Mouse (Mus musculus): Measurements from ENCODE around the gene Clba1. TPM values are rescaled to one million over a fixed set of nuclear protein-coding genes. Genes with fewer than 3 reads are reported as not detected.
"Not testable (repeated sequence)": the region's sequence is repeated elsewhere in the genome, so short reads cannot be mapped to it uniquely, and the experiment has no call there.

The Clba1 gene
- polyA plus RNA-seq, 1 experiment from 2014 or later, result 4.3 TPM

DNA sequence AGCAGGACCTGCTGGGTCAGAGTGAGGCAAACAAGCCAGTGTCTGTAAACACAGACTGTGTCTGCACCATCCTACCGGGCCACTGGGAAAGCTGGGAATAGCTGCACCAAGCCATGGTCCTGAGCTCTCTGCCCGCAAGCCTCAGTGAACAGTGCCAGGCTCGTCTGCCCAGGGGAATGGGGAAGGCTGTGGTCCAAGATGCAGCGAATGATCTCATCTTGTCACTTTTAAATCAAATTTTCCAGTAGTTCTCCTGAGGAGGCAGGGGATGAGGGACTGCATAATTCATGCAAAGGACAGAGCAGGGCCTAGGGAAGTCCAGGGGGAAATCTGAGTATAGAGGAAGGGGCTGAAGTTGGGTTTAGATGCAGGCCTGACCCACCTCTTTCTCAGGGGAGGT is 941 bp upstream of the Clba1 start:
- H3K4me3 ChIP-seq (ENCODE audit: low read depth, low read length), result no peak overlapping the region
- no peak for ATAC-seq (ENCODE audit: insufficient read depth)
- H3K36me3 ChIP-seq (ENCODE audit: insufficient read depth), result no peaks in the 10 kb centered on the region
- no peaks in the 10 kb centered on the region for H3K9me3 ChIP-seq (ENCODE audit: low read depth, low read length)
- peak overlapping the region; percentile 57; the same call in 1 of the 2 replicates for H3K9ac ChIP-seq
- no peak for DNase-seq
- H3K4me2 ChIP-seq, result no peak overlapping the region
- 0 out of 2 replicates have a peak, but pooled peaks cover 3% of the 10 kb centered on the region for H3K4me1 ChIP-seq (ENCODE audit: insufficient read depth)
- TF ChIP-seq CTCF (IDR thresholded peaks at IDR 0.05; ENCODE audit: low read depth), result no peak
- WGBS, result 82% methylated on average over 4 of the region's 4 CpGs
- H3K27me3 ChIP-seq (ENCODE audit: insufficient read depth, low read length), result peaks cover 4% of the 10 kb centered on the region; the same call in 1 of the 2 replicates
- no peak overlapping the region for H3K27ac ChIP-seq (ENCODE audit: low read depth)

DNA sequence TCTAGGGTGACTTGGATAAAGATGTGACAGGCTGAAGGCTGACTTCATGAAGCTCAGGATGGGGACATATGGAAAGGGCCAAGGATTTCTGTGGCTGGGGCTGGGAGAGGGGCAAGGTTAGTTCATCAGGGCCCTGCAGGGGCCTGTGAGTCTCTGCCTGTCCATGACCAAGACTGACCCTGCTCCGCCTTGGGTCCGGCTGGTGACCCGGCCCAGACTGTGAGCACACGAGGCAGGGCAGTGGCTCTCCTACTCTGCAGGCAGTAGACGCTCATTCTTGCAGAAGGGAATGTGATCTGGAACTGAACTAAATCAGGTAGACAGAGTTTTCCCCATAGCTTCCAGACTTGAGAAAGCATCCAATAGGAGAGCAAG is 538 bp upstream of the Clba1 start:
- peak overlapping the region; percentile 57 for H3K9ac ChIP-seq
- DNase-seq, result no peak
- ATAC-seq (ENCODE audit: insufficient read depth), result peak; percentile 30; the same call in 1 of the 2 replicates
- no peak overlapping the region for H3K27ac ChIP-seq (ENCODE audit: low read depth)
- 0 out of 2 replicates have a peak, but pooled peaks cover 3% of the 10 kb centered on the region for H3K4me1 ChIP-seq (ENCODE audit: insufficient read depth)
- 65% methylated on average over 5 of the region's 5 CpGs for WGBS
- TF ChIP-seq CTCF (IDR thresholded peaks at IDR 0.05; ENCODE audit: low read depth), result no peak
- no peaks in the 10 kb centered on the region for H3K9me3 ChIP-seq (ENCODE audit: low read depth, low read length)
- peaks cover under 1% of the 10 kb centered on the region; the same call in 1 of the 2 replicates for H3K27me3 ChIP-seq (ENCODE audit: insufficient read depth, low read length)
- H3K4me2 ChIP-seq, result peak overlapping the region; percentile 99
- peak overlapping the region; percentile 64 for H3K4me3 ChIP-seq (ENCODE audit: low read depth, low read length)
- H3K36me3 ChIP-seq (ENCODE audit: insufficient read depth), result no peaks in the 10 kb centered on the region

DNA sequence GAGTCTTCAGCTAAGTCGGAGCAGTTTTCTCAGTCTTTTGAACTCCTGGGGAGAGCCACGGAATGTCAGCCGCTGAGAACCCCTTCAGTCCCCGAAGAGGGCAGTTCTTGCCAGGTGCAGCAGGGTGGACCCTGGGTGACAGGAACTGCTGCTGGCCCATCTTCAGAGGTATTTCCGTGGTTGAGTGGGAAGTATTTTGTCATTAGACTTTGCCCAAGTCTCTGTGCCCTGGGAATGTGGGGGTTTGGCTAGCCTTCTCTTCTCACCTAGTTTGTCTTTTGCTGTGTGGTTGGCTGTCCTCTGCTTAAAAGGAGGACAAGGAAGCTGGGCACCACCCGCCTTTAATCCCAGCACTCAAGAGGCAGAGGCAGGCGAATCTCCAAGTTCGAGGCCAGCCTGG is 904 bp downstream of the Clba1 start:
- no peak overlapping the region for H3K27ac ChIP-seq (ENCODE audit: low read depth)
- no peak for ATAC-seq (ENCODE audit: insufficient read depth)
- DNase-seq, result no peak
- H3K4me1 ChIP-seq (ENCODE audit: insufficient read depth), result 0 out of 2 replicates have a peak, but pooled peaks cover 3% of the 10 kb centered on the region
- H3K27me3 ChIP-seq (ENCODE audit: insufficient read depth, low read length), result no peaks in the 10 kb centered on the region
- no peaks in the 10 kb centered on the region for H3K9me3 ChIP-seq (ENCODE audit: low read depth, low read length)
- H3K36me3 ChIP-seq (ENCODE audit: insufficient read depth), result 0 out of 2 replicates have a peak, but pooled peaks cover 4% of the 10 kb centered on the region
- peak overlapping the region; percentile 57 for H3K9ac ChIP-seq
- TF ChIP-seq CTCF (IDR thresholded peaks at IDR 0.05; ENCODE audit: low read depth), result no peak
- H3K4me2 ChIP-seq, result peak overlapping the region; percentile 99
- H3K4me3 ChIP-seq (ENCODE audit: low read depth, low read length), result peak overlapping the region; percentile 64
- 19% methylated on average over 8 of the region's 8 CpGs for WGBS

DNA sequence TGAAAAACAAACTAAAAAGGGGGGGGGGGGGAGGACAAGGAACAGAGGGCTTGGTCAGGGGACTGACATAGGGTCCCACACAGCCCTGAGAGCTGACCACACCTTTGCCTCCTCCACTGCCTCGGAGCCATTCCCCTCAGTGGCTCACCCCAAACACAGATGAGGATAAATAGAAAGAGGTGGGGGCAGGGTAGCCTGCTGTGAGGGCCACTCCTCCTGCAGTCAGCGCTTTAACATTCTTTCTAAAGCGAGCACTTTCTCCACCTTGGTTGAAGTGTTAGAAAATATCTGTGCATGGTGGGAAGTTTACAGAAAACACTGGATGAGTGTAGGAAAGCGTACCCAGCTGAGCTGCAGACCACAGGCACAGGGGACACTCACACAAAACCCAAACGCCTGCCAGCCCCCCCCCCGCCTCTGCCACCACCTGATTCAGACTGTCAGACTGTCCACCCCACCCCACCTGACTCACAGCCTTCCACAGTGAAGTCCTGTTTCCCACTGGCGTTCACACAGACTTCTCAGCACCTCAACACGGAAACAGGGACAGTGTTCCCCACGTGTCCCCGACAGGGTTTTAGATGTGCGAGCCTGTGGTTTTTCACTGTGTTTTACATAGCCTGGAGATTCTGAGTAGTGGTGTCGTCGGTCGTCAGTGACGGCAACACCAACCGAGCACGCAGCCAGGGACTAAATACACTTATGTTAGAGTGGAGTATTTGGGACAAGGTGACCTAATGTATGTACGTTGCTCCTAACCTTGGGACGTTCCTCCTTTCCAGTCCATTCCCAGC is 1.6 kb downstream of the Clba1 start:
- Histone ChIP-seq H3K36me3 (ENCODE audit: insufficient read depth) (peaks cover 11% of the 10 kb centered on the region), H3K4me2 (peak overlapping the region; percentile 99), H3K4me1 (ENCODE audit: insufficient read depth) (0 out of 2 replicates have a peak, but pooled peaks cover 3% of the 10 kb centered on the region), H3K27ac (ENCODE audit: low read depth) (no peak overlapping the region), H3K9ac (no peak overlapping the region), H3K9me3 (ENCODE audit: low read depth, low read length) (no peaks in the 10 kb centered on the region), H3K4me3 (ENCODE audit: low read depth, low read length) (peak overlapping the region; percentile 64; the same call in 1 of the 2 replicates), H3K27me3 (ENCODE audit: insufficient read depth, low read length) (no peaks in the 10 kb centered on the region)
- ATAC-seq (ENCODE audit: insufficient read depth), result no peak
- 55% methylated on average over 19 of the region's 19 CpGs for WGBS
- DNase-seq, result no peak
- TF ChIP-seq CTCF (IDR thresholded peaks at IDR 0.05; ENCODE audit: low read depth), result no peak

DNA sequence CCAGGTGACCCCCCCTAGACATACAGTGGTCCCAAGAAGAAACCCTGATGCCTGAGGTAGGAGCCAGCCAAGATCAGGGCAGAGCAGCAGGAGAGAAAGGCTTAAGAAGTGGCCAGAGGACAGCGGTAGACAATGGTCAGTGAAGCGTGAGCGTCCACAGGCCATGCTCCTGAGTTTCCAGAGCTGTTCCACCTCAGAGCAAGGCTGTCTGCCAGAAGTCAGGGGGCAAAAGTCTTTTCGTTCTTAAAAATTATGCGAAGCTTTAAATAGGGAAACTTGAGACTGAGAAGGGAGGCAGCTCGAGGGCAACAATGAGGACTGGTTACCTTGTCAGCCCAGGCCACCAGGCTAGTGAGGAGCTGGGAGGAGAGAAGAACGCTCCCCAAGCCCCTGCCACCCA is 4.6 kb downstream of the Clba1 start:
- WGBS, result 92% methylated on average over 7 of the region's 7 CpGs
- Histone ChIP-seq H3K4me1 (ENCODE audit: insufficient read depth) (0 out of 2 replicates have a peak, but pooled peaks cover 3% of the 10 kb centered on the region), H3K27me3 (ENCODE audit: insufficient read depth, low read length) (no peaks in the 10 kb centered on the region), H3K4me3 (ENCODE audit: low read depth, low read length) (no peak overlapping the region), H3K9me3 (ENCODE audit: low read depth, low read length) (no peaks in the 10 kb centered on the region), H3K9ac (no peak overlapping the region), H3K4me2 (no peak overlapping the region), H3K36me3 (ENCODE audit: insufficient read depth) (peaks cover 38% of the 10 kb centered on the region), H3K27ac (ENCODE audit: low read depth) (no peak overlapping the region)
- ATAC-seq (ENCODE audit: insufficient read depth), result no peak
- no peak for TF ChIP-seq CTCF (IDR thresholded peaks at IDR 0.05; ENCODE audit: low read depth)
- no peak for DNase-seq

- H3K9me3 ChIP-seq (ENCODE audit: low read depth, low read length), result no peaks in the 10 kb centered on the region
- DNase-seq (no peak), ATAC-seq (ENCODE audit: insufficient read depth) (no peak)
- TF ChIP-seq CTCF (IDR thresholded peaks at IDR 0.05; ENCODE audit: low read depth), result no peak
- no peaks in the 10 kb centered on the region for H3K4me1 ChIP-seq (ENCODE audit: insufficient read depth)
- no peak overlapping the region for H3K27ac ChIP-seq (ENCODE audit: low read depth)
- H3K36me3 ChIP-seq (ENCODE audit: insufficient read depth), result peaks cover 53% of the 10 kb centered on the region
- no peak overlapping the region for H3K4me3 ChIP-seq (ENCODE audit: low read depth, low read length)
- H3K27me3 ChIP-seq (ENCODE audit: insufficient read depth, low read length), result no peaks in the 10 kb centered on the region
- H3K9ac ChIP-seq, result no peak overlapping the region
- no peak overlapping the region for H3K4me2 ChIP-seq
- WGBS, result 68% methylated on average over 14 of the region's 14 CpGs
Observed at GRCm38 (mm10) chr12:112814682-112815470, 6.1 kb downstream of the Clba1 start.

DNA sequence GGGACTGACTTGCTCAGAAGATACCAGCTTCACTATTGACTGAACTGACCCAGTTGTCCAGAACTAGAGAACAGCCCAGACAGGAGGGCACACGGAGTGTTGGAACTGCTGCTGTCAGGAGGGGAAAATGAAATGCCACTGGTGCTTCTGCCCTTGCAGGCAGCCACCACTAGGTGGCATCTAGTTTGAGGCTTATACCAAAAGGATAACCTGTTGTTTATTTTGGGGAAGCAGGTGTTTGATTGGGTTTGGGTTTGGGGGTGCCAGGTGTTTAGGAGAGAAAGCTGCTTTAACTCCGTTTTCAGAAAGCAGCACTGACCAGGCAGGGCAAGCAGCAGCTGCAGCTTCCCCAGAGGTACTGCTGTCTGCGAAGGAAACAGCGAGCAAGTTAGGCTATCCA is 7.6 kb downstream of the Clba1 start:
- Histone ChIP-seq H3K27ac (ENCODE audit: low read depth) (no peak overlapping the region), H3K9me3 (ENCODE audit: low read depth, low read length) (no peaks in the 10 kb centered on the region), H3K4me3 (ENCODE audit: low read depth, low read length) (no peak overlapping the region), H3K27me3 (ENCODE audit: insufficient read depth, low read length) (no peaks in the 10 kb centered on the region), H3K4me2 (no peak overlapping the region), H3K36me3 (ENCODE audit: insufficient read depth) (peaks cover 66% of the 10 kb centered on the region), H3K9ac (no peak overlapping the region), H3K4me1 (ENCODE audit: insufficient read depth) (no peaks in the 10 kb centered on the region)
- TF ChIP-seq CTCF (IDR thresholded peaks at IDR 0.05; ENCODE audit: low read depth), result peak; percentile 87
- DNase-seq, result peak; percentile 75
- ATAC-seq (ENCODE audit: insufficient read depth), result no peak
- 48% methylated on average over 4 of the region's 4 CpGs for WGBS

DNA sequence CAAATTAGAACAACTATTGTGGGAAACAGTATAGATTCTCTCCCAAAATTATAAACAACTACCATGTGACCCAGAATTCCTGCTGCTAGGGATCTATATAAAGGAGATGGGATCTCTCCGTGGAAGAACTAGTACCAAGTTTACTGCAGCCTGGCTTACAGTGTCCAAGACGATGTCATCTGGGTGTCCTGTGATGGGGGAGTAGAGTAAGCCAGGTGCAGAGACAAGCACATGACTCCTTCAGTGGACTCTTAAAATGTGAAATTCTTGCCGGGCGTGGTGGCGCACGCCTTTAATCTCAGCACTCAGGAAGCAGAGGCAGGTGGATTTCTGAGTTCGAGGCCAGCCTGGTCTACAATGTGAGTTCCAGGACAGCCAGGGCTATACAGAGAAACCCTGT is 8.1 kb downstream of the Clba1 start:
- DNase-seq; H3K4me2 ChIP-seq; H3K27me3 ChIP-seq (ENCODE audit: insufficient read depth, low read length); H3K27ac ChIP-seq (ENCODE audit: low read depth); H3K9me3 ChIP-seq (ENCODE audit: low read depth, low read length); H3K4me3 ChIP-seq (ENCODE audit: low read depth, low read length); H3K4me1 ChIP-seq (ENCODE audit: insufficient read depth); H3K9ac ChIP-seq; ATAC-seq (ENCODE audit: insufficient read depth): not testable (repeated sequence)
- WGBS, result 79% methylated on average over 7 of the region's 7 CpGs
- H3K36me3 ChIP-seq (ENCODE audit: insufficient read depth), result peaks cover 71% of the 10 kb centered on the region

Data from lung, embryonic 14.5 days (tissue).